In genomic region chr5:33481318-33481685, GRCm38 (mm10) we compare ENCODE assay signal across 22 mouse cellular contexts. TPM values are rescaled to one million over a fixed set of nuclear protein-coding genes. Genes with fewer than 3 reads are reported as not detected.
DNase-seq lines count a peak whose midpoint lies in the region; ATAC-seq lines count a peak whose summit lies in the region.
"Had no signal": no experiment of that assay in that cellular context is flagged by ENCODE, and none has a peak within 500 bp of the region (broad histone marks: within the 10 kb centered on the region; RNA-seq: fewer than 3 reads in every experiment).

No protein-coding gene starts in this region.

- DNase-seq in kidney, postnatal 25 days: no peak
- DNase-seq in intestine, embryonic 14.5 days (ENCODE audit: low spot score): no peak
- no peak for DNase-seq in cerebellum, adult 11 months
- no peak for DNase-seq in left cerebral cortex, postnatal 36 days (ENCODE audit: low spot score in 2 of 2)
- DNase-seq: adrenal gland, postnatal 10 days; B cell, adult 2 months; cerebellum, adult 2 months; gastrocnemius, postnatal 10 days; heart, adult 18-20 months; kidney, postnatal 14 days; lung, postnatal 4 days had no signal

- 12% methylated on average over 7 of the region's 7 CpGs for WGBS in kidney, embryonic 16.5 days
- WGBS in hindbrain, embryonic 12.5 days: 55% methylated on average over 7 of the region's 7 CpGs
- WGBS in intestine, embryonic 14.5 days: 17% methylated on average over 7 of the region's 7 CpGs
- 26% methylated on average over 7 of the region's 7 CpGs for WGBS in neural tube, embryonic 12.5 days
- 50% methylated on average over 7 of the region's 7 CpGs for WGBS in forebrain, embryonic 15.5 days

- H3K9ac ChIP-seq in kidney, embryonic 16.5 days (replicated peaks; ENCODE audit: low read length): no peak overlapping the region
- no peak overlapping the region for H3K9ac ChIP-seq in hindbrain, embryonic 12.5 days
- H3K9ac ChIP-seq in intestine, embryonic 14.5 days (ENCODE audit: low read length): no peak overlapping the region
- no peak overlapping the region for H3K9ac ChIP-seq in neural tube, embryonic 12.5 days
- no peak overlapping the region for H3K9ac ChIP-seq in forebrain, embryonic 15.5 days (replicated peaks)
- H3K9ac ChIP-seq: embryonic facial prominence, embryonic 12.5 days; heart, embryonic 15.5 days; limb, embryonic 15.5 days had no signal

- H3K4me3 ChIP-seq in kidney, embryonic 16.5 days (ENCODE audit: low read length): no peak overlapping the region
- no peak overlapping the region for H3K4me3 ChIP-seq in hindbrain, embryonic 12.5 days
- H3K4me3 ChIP-seq in intestine, embryonic 14.5 days (ENCODE audit: low read depth, low read length): no peak overlapping the region
- no peak overlapping the region for H3K4me3 ChIP-seq in neural tube, embryonic 12.5 days
- H3K4me3 ChIP-seq in forebrain, embryonic 15.5 days: no peak overlapping the region
- H3K4me3 ChIP-seq: embryonic facial prominence, embryonic 12.5 days; heart, embryonic 15.5 days; limb, embryonic 15.5 days had no signal

- H3K9me3 ChIP-seq in kidney, embryonic 16.5 days (ENCODE audit: low read length): no peaks in the 10 kb centered on the region
- no peaks in the 10 kb centered on the region for H3K9me3 ChIP-seq in hindbrain, embryonic 12.5 days (replicated peaks)
- H3K9me3 ChIP-seq in intestine, embryonic 14.5 days (ENCODE audit: control insufficient read depth, low read length): 0 out of 2 replicates have a peak, but pooled peaks cover 4% of the 10 kb centered on the region
- H3K9me3 ChIP-seq in neural tube, embryonic 12.5 days: 0 out of 2 replicates have a peak, but pooled peaks cover 5% of the 10 kb centered on the region
- H3K9me3 ChIP-seq in forebrain, embryonic 15.5 days: no peaks in the 10 kb centered on the region
- H3K9me3 ChIP-seq: embryonic facial prominence, embryonic 12.5 days; heart, embryonic 15.5 days; limb, embryonic 15.5 days had no signal

- no peaks in the 10 kb centered on the region for H3K36me3 ChIP-seq in kidney, embryonic 16.5 days (ENCODE audit: insufficient read depth, low read length)
- no peaks in the 10 kb centered on the region for H3K36me3 ChIP-seq in hindbrain, embryonic 12.5 days
- no peaks in the 10 kb centered on the region for H3K36me3 ChIP-seq in intestine, embryonic 14.5 days (ENCODE audit: control insufficient read depth, insufficient read depth, low read length)
- no peaks in the 10 kb centered on the region for H3K36me3 ChIP-seq in neural tube, embryonic 12.5 days
- no peaks in the 10 kb centered on the region for H3K36me3 ChIP-seq in forebrain, embryonic 15.5 days
- H3K36me3 ChIP-seq: embryonic facial prominence, embryonic 12.5 days; heart, embryonic 15.5 days; limb, embryonic 15.5 days had no signal

- no peaks in the 10 kb centered on the region for H3K4me1 ChIP-seq in kidney, embryonic 16.5 days (ENCODE audit: insufficient read depth, low read length)
- H3K4me1 ChIP-seq in hindbrain, embryonic 12.5 days: peaks cover 28% of the 10 kb centered on the region
- no peaks in the 10 kb centered on the region for H3K4me1 ChIP-seq in intestine, embryonic 14.5 days (replicated peaks; ENCODE audit: control insufficient read depth, insufficient read depth, low read length)
- peaks cover 18% of the 10 kb centered on the region for H3K4me1 ChIP-seq in neural tube, embryonic 12.5 days
- no peaks in the 10 kb centered on the region for H3K4me1 ChIP-seq in forebrain, embryonic 15.5 days

- H3K4me2 ChIP-seq in kidney, embryonic 16.5 days (replicated peaks; ENCODE audit: low read depth, low read length): no peak overlapping the region
- no peak overlapping the region for H3K4me2 ChIP-seq in hindbrain, embryonic 12.5 days (replicated peaks)
- no peak overlapping the region for H3K4me2 ChIP-seq in intestine, embryonic 14.5 days (ENCODE audit: low read length)
- H3K4me2 ChIP-seq in neural tube, embryonic 12.5 days (replicated peaks): peak overlapping the region; percentile 38
- H3K4me2 ChIP-seq in forebrain, embryonic 15.5 days (replicated peaks): no peak overlapping the region
- H3K4me2 ChIP-seq: embryonic facial prominence, embryonic 12.5 days; heart, embryonic 15.5 days; limb, embryonic 15.5 days had no signal

- intact Hi-C loops in left cerebral cortex, postnatal 36 days (cut with DNase I): no loop called here

- peaks cover 24% of the 10 kb centered on the region for H3K27me3 ChIP-seq in kidney, embryonic 16.5 days (ENCODE audit: insufficient read depth, low read length)
- H3K27me3 ChIP-seq in hindbrain, embryonic 12.5 days: peaks cover 12% of the 10 kb centered on the region
- no peaks in the 10 kb centered on the region; the same call in 1 of the 2 replicates for H3K27me3 ChIP-seq in intestine, embryonic 14.5 days (replicated peaks; ENCODE audit: control insufficient read depth, insufficient read depth, low read length)
- H3K27me3 ChIP-seq in neural tube, embryonic 12.5 days (replicated peaks): peaks cover 7% of the 10 kb centered on the region; the same call in 1 of the 2 replicates
- peaks cover 5% of the 10 kb centered on the region; the same call in 1 of the 2 replicates for H3K27me3 ChIP-seq in forebrain, embryonic 15.5 days

- H3K27ac ChIP-seq in kidney, embryonic 16.5 days (ENCODE audit: low read length): no peak overlapping the region
- H3K27ac ChIP-seq in hindbrain, embryonic 12.5 days: peak overlapping the region; percentile 68
- no peak overlapping the region for H3K27ac ChIP-seq in intestine, embryonic 14.5 days (ENCODE audit: low read depth)
- no peak overlapping the region for H3K27ac ChIP-seq in neural tube, embryonic 12.5 days
- H3K27ac ChIP-seq in forebrain, embryonic 15.5 days (replicated peaks): no peak overlapping the region
- H3K27ac ChIP-seq: embryonic facial prominence, embryonic 12.5 days; heart, embryonic 15.5 days; limb, embryonic 15.5 days had no signal

- 0 out of 2 replicates have a peak, but pooled peaks have one; percentile 14 for ATAC-seq in kidney, embryonic 16.5 days (ENCODE audit: low FRiP score, low TSS enrichment)
- ATAC-seq in hindbrain, embryonic 12.5 days (ENCODE audit: low FRiP score): peak; percentile 36
- ATAC-seq in intestine, embryonic 14.5 days (replicated peaks; ENCODE audit: low FRiP score, low TSS enrichment, low read depth): peak; percentile 86
- ATAC-seq in neural tube, embryonic 12.5 days (ENCODE audit: low FRiP score, low read depth): peak; percentile 49
- ATAC-seq in forebrain, embryonic 15.5 days (replicated peaks): no peak

RNA-seq across cellular contexts. Expression of gene Nkx1-1, which starts 47.5 kb away (rescaled TPM):
- not detected in 2 replicates for polyA plus RNA-seq in kidney, embryonic 16.5 days (2015; fragmentation: Nextera tagmentation; extraction: Ambion mirVana)
- 2.8 and 3.2 TPM in 2 replicates for polyA plus RNA-seq in hindbrain, embryonic 12.5 days (2016; fragmentation: Nextera tagmentation; extraction: Ambion mirVana)
- polyA plus RNA-seq in intestine, embryonic 14.5 days (2014; fragmentation: Nextera tagmentation; extraction: Ambion mirVana): not detected in 2 replicates
- 2.2 and 2.8 TPM in 2 replicates for polyA plus RNA-seq in neural tube, embryonic 12.5 days (2016; fragmentation: Nextera tagmentation; extraction: Ambion mirVana)
- not detected for total RNA-seq in left cerebral cortex, postnatal 36 days (2021)
- not detected in 2 replicates for polyA plus RNA-seq in forebrain, embryonic 15.5 days (2015; fragmentation: Nextera tagmentation; extraction: Ambion mirVana)
- total RNA-seq: adrenal gland, postnatal 10 days; common myeloid progenitor, adult 5-6 weeks; gastrocnemius, postnatal 10 days; heart, adult 18-20 months; left cerebral cortex, adult 8-10 months had no signal
- polyA plus RNA-seq: embryonic facial prominence, embryonic 12.5 days; heart, embryonic 15.5 days; limb, embryonic 15.5 days; liver, embryonic 16.5 days; thymus, postnatal 0 days had no signal
